Mouse (Mus musculus): Measurements from ENCODE around the gene Kiz. TPM values are rescaled to one million over a fixed set of nuclear protein-coding genes. Genes with fewer than 3 reads are reported as not detected.

Gene Kiz
- polyA plus RNA-seq, 1 experiment from 2014 or later: 50.6 TPM

- ATAC-seq (no peak), DNase-seq (ENCODE audit: low read depth, low spot score) (no peak)
- CTCF ChIA-PET: interaction anchor here (0.9 to 1.5 kb wide), 2 partner anchors 13 to 14 kb away, joined by 3 to 4 read pairs; no protein-coding TSS in a partner anchor
- TF ChIP-seq CTCF (IDR thresholded peaks at IDR 0.05): no peak
- POLR2A ChIA-PET: no interaction called here
- in situ Hi-C loops (cut with MboI; ENCODE audit: low pct_unique_long_range_greater_than_20kb): no loop called here
- H3K27me3 ChIP-seq: no peaks in the 10 kb centered on the region
Observed at GRCm38 (mm10) chr2:146917770-146918169, 62.1 kb downstream of the Kiz start.

GRCm38 (mm10) chr2:146920375-146921160 is 64.9 kb downstream of the Kiz start:
- H3K27me3 ChIP-seq: no peaks in the 10 kb centered on the region
- in situ Hi-C loops (cut with MboI; ENCODE audit: low pct_unique_long_range_greater_than_20kb): no loop called here
- CTCF ChIA-PET: interaction anchor here (0.9 kb wide), 1 partner anchor 24 kb away, joined by 3 read pairs; no protein-coding TSS in a partner anchor
- ATAC-seq (no peak), DNase-seq (ENCODE audit: low read depth, low spot score) (no peak)
- POLR2A ChIA-PET: interaction anchor here (0.7 kb wide), 1 partner anchor 19 kb away, joined by 4 read pairs; no protein-coding TSS in a partner anchor
- TF ChIP-seq CTCF (IDR thresholded peaks at IDR 0.05): no peak

GRCm38 (mm10) chr2:146925296-146925695 is 69.6 kb downstream of the Kiz start:
- ATAC-seq (no peak), DNase-seq (ENCODE audit: low read depth, low spot score) (no peak)
- POLR2A ChIA-PET: no interaction called here
- in situ Hi-C loops (cut with MboI; ENCODE audit: low pct_unique_long_range_greater_than_20kb): no loop called here
- no peaks in the 10 kb centered on the region for H3K27me3 ChIP-seq
- CTCF ChIA-PET: interaction anchor here (0.9 to 2.0 kb wide), 2 partner anchors 23 to 34 kb away, joined by 3 to 6 read pairs; no protein-coding TSS in a partner anchor
- no peak for TF ChIP-seq CTCF (IDR thresholded peaks at IDR 0.05)

- in situ Hi-C loops (cut with MboI; ENCODE audit: low pct_unique_long_range_greater_than_20kb): no loop called here
- ChIA-PET CTCF (interaction anchor here (0.9 kb wide), 2 partner anchors 24 to 33 kb away, joined by 3 read pairs; no protein-coding TSS in a partner anchor), POLR2A (no interaction called here)
- ATAC-seq (no peak), DNase-seq (ENCODE audit: low read depth, low spot score) (no peak)
- H3K27me3 ChIP-seq: no peaks in the 10 kb centered on the region
- TF ChIP-seq CTCF (IDR thresholded peaks at IDR 0.05): no peak
Observed at GRCm38 (mm10) chr2:146925846-146926245, 70.2 kb downstream of the Kiz start.

- TF ChIP-seq CTCF (IDR thresholded peaks at IDR 0.05): no peak
- H3K27me3 ChIP-seq: no peaks in the 10 kb centered on the region
- ATAC-seq (no peak), DNase-seq (ENCODE audit: low read depth, low spot score) (no peak)
- POLR2A ChIA-PET: no interaction called here
- in situ Hi-C loops (cut with MboI; ENCODE audit: low pct_unique_long_range_greater_than_20kb): no loop called here
- CTCF ChIA-PET: interaction anchor here (2.6 kb wide), 1 partner anchor 11 kb away, joined by 9 read pairs; no protein-coding TSS in a partner anchor
Observed at GRCm38 (mm10) chr2:146948223-146948776, 92.6 kb downstream of the Kiz start.

- ATAC-seq: no peak
- no peak for DNase-seq (ENCODE audit: low read depth, low spot score)
- ChIA-PET POLR2A (no interaction called here), CTCF (no interaction called here)
- no peak for TF ChIP-seq CTCF (IDR thresholded peaks at IDR 0.05)
- no peaks in the 10 kb centered on the region for H3K27me3 ChIP-seq
- in situ Hi-C loops (cut with MboI; ENCODE audit: low pct_unique_long_range_greater_than_20kb): loop anchor here (5.0 to 10.0 kb wide), 3 partner anchors 221 to 324 kb away; no protein-coding TSS in a partner anchor
Observed at GRCm38 (mm10) chr2:146956366-146956765, 100.7 kb downstream of the Kiz start.

- ChIA-PET CTCF (interaction anchor here (1.0 to 2.8 kb wide), 23 partner anchors 10 to 489 kb away, joined by 3 to 18 read pairs (median 4); partner anchors contain the start of genes Nkx2-2 and Xrn2), POLR2A (interaction anchor here (0.6 to 1.1 kb wide), 2 partner anchors 102 to 740 kb away, joined by 3 to 7 read pairs; no protein-coding TSS in a partner anchor)
- ATAC-seq (no peak), DNase-seq (ENCODE audit: low read depth, low spot score) (no peak)
- no peak for TF ChIP-seq CTCF (IDR thresholded peaks at IDR 0.05)
- no peaks in the 10 kb centered on the region for H3K27me3 ChIP-seq
- in situ Hi-C loops (cut with MboI; ENCODE audit: low pct_unique_long_range_greater_than_20kb): loop anchor here (5.0 to 10.0 kb wide), 3 partner anchors 219 to 326 kb away; no protein-coding TSS in a partner anchor
Observed at GRCm38 (mm10) chr2:146958398-146958911, 102.8 kb downstream of the Kiz start.

- peak; percentile 94 for ATAC-seq
- CTCF ChIA-PET: interaction anchor here (0.8 to 2.8 kb wide), 32 partner anchors 8 to 490 kb away, joined by 3 to 18 read pairs (median 4); partner anchors contain the start of genes Nkx2-2 and Xrn2
- POLR2A ChIA-PET: interaction anchor here (1.1 kb wide), 1 partner anchor 103 kb away, joined by 7 read pairs; no protein-coding TSS in a partner anchor
- TF ChIP-seq CTCF (IDR thresholded peaks at IDR 0.05): peak; percentile 97
- no peaks in the 10 kb centered on the region for H3K27me3 ChIP-seq
- in situ Hi-C loops (cut with MboI; ENCODE audit: low pct_unique_long_range_greater_than_20kb): loop anchor here (5.0 to 10.0 kb wide), 3 partner anchors 218 to 327 kb away; no protein-coding TSS in a partner anchor
- peak; percentile 13 for DNase-seq (ENCODE audit: low read depth, low spot score)
Observed at GRCm38 (mm10) chr2:146958951-146959821, 103.5 kb downstream of the Kiz start.

- in situ Hi-C loops (cut with MboI; ENCODE audit: low pct_unique_long_range_greater_than_20kb): no loop called here
- CTCF ChIA-PET: interaction anchor here (1.3 kb wide), 1 partner anchor 16 kb away, joined by 5 read pairs; no protein-coding TSS in a partner anchor
- TF ChIP-seq CTCF (IDR thresholded peaks at IDR 0.05): no peak
- no peaks in the 10 kb centered on the region for H3K27me3 ChIP-seq
- no peak for DNase-seq (ENCODE audit: low read depth, low spot score)
- POLR2A ChIA-PET: no interaction called here
- ATAC-seq: no peak
Observed at GRCm38 (mm10) chr2:146975024-146975423, 119.4 kb downstream of the Kiz start.

All from Patski (cell line).